Mouse (Mus musculus) stomach, embryonic 16.5 days (tissue): ENCODE results near the gene Efna1. TPM values are rescaled to one million over a fixed set of nuclear protein-coding genes. Genes with fewer than 3 reads are reported as not detected.
A peak's percentile ranks its signal among the peaks of the same experiment; 100 is the strongest.

Source experiments
- ATAC-seq: fragments of 200-750 bp; cut with Nextera tagmentation; 2 replicates; pipeline ENCODE4 v1.8.0; 2017; ENCODE audit warnings: moderate number of reproducible peaks, moderate TSS enrichment; ENCODE audit not compliant: insufficient read depth, low FRiP score
- H3K27ac ChIP-seq: fragments of 300-500 bp; sonication (generic); 2 replicates; pipeline ENCODE4 v1.5.1; 2014; ENCODE audit warnings: low read length
- H3K27me3 ChIP-seq: fragments of 300-500 bp; sonication (generic); 2 replicates; pipeline ENCODE4 v1.6.1; 2014; ENCODE audit warnings: low read length, control low read depth, mixed read lengths; ENCODE audit not compliant: control insufficient read depth, insufficient read depth
- H3K36me3 ChIP-seq: fragments of 300-500 bp; sonication (generic); 2 replicates; pipeline ENCODE4 v1.6.1; 2014; ENCODE audit warnings: low read length; ENCODE audit not compliant: control insufficient read depth, insufficient read depth
- H3K4me1 ChIP-seq: fragments of 300-500 bp; sonication (generic); 2 replicates; pipeline ENCODE4 v1.6.1; 2014; ENCODE audit warnings: low read length, control low read depth, mixed read lengths; ENCODE audit not compliant: control insufficient read depth, insufficient read depth
- H3K4me2 ChIP-seq: fragments of 300-500 bp; sonication (generic); 2 replicates; pipeline ENCODE4 v1.6.1; 2014; ENCODE audit warnings: low read depth, low read length, mixed read lengths
- H3K4me3 ChIP-seq: fragments of 300-500 bp; sonication (generic); replicated peaks from 2 replicates; pipeline ENCODE4 v1.5.1; 2014; ENCODE audit warnings: mild to moderate bottlenecking, low read length
- H3K9ac ChIP-seq: fragments of 300-500 bp; sonication (generic); 2 replicates; pipeline ENCODE4 v1.6.1; 2014; ENCODE audit warnings: low read length
- H3K9me3 ChIP-seq: fragments of 300-500 bp; sonication (generic); replicated peaks from 2 replicates; pipeline ENCODE4 v1.6.1; 2016; ENCODE audit warnings: low read length, control low read depth; ENCODE audit not compliant: control insufficient read depth
- WGBS: fragments of 180-500 bp; shearing (Covaris S2); extraction: QIAGEN DNeasy Blood & Tissue Kit; methylation state at CpG from one replicate; pipeline ENCODE4 v1.1.7; 2014; 5-methylcytosine and 5-hydroxymethylcytosine counted together
- polyA plus RNA-seq: library from polyadenylated mRNA; unstranded; fragments of >200 nt; fragmentation: Nextera tagmentation; extraction: Ambion mirVana; gene quantifications from 2 replicates; pipeline ENCODE4 v1.2.1, GENCODE M21; 2015

The Efna1 gene
- polyA plus RNA-seq, 1 experiment from 2014 or later, result 41.5 TPM

GRCm38 (mm10) chr3:89259076-89259475 lies 21.9 kb downstream of the Efna1 start, which contains the start of gene Dpm3:
Gene Dpm3, plus strand, starts transcription at chr3:89259358.
- Histone ChIP-seq H3K27me3 (no peaks in the 10 kb centered on the region), H3K4me3 (no peak within 1 kb of the TSS), H3K9me3 (no peaks in the 10 kb centered on the region), H3K9ac (no peak within 1 kb of the TSS), H3K36me3 (no peaks in the 10 kb centered on the region), H3K4me1 (no peaks in the 10 kb centered on the region), H3K4me2 (no peak within 1 kb of the TSS), H3K27ac (no peak within 1 kb of the TSS)
- 40% methylated on average over 7 of the region's 7 CpGs for WGBS
- no peak for ATAC-seq

DNA sequence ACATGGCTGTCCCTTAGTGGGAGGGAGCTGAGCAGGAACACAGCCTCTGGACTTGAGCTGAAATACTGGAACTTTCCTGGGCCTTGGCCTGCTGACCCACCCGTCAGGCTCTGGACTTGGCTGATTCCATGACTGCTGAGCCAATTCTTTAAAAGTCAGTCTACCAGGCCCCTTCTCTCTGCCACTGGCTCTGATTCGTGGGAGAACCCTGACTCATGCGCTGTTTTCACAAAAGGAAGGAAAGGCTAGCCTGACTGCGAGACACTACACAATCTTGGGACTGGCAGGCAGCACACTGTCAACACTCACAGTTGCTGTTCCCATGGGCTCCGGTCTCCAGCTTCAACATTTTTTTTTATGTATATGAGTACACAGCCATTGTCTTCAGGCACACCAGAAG lies 24.8 kb downstream of the Efna1 start:
- no peaks in the 10 kb centered on the region for H3K36me3 ChIP-seq
- no peaks in the 10 kb centered on the region for H3K9me3 ChIP-seq
- ATAC-seq, result no peak
- H3K9ac ChIP-seq, result no peak overlapping the region
- H3K4me2 ChIP-seq, result no peak overlapping the region
- WGBS, result 83% methylated on average over 5 of the region's 5 CpGs
- H3K4me1 ChIP-seq, result peaks cover 12% of the 10 kb centered on the region
- no peak overlapping the region for H3K4me3 ChIP-seq
- H3K27ac ChIP-seq, result no peak overlapping the region; the same call in 1 of the 2 replicates
- H3K27me3 ChIP-seq, result no peaks in the 10 kb centered on the region

DNA sequence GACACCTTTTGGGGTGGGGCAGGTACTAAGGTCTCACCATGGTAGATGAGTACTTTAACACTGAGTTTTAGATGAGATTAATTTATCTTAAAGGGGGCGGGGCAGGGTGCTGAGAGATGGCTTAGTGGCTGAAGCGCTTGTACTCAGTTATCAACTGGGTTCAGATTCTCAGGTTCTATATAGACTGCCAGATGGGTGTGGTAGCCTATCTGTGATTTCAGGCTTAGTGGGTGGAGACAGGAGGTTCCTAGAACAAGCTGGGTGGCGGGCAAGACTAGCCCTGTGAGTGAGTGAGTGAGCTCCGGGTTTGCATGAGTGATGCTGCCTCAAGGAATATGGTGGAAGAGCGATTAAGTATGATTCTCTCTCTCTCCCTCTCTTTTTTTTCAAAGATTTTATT lies 25.9 kb downstream of the Efna1 start:
- Histone ChIP-seq H3K4me3 (no peak overlapping the region), H3K9me3 (no peaks in the 10 kb centered on the region), H3K27ac (no peak overlapping the region), H3K9ac (no peak overlapping the region), H3K4me2 (no peak overlapping the region), H3K27me3 (no peaks in the 10 kb centered on the region), H3K36me3 (no peaks in the 10 kb centered on the region), H3K4me1 (peaks cover 21% of the 10 kb centered on the region)
- WGBS, result 83% methylated on average over 5 of the region's 5 CpGs
- no peak for ATAC-seq

DNA sequence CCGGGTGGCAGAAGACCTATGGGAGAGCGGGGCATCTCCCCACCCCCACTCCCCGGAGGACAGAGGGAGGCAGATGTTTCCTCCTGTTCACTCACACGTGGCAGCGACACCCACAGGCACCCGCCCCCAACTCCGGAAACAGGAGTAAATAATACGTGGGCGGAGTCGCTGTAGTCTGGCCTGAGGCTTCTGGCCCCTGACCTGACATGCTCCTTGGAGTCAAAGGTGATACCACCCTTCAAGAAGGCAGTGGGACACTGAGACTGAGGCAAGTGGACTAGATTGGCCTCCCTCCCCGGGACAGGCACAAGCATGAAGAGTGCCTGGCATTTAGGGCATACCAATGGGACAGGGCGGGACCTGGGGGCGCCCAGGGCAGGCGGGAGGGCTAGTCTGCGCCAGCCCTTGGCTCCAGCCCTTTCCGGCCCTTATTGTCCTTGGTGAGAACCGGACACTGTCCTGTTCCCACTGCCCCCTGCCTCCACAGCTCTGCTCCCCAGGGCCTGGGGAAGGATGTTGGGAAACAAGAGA lies 29.5 kb downstream of the Efna1 start:
- Histone ChIP-seq H3K9ac (peak overlapping the region; percentile 38; the same call in 1 of the 2 replicates), H3K4me1 (peaks cover 27% of the 10 kb centered on the region), H3K4me2 (peak overlapping the region; percentile 8; the same call in 1 of the 2 replicates), H3K27me3 (no peaks in the 10 kb centered on the region), H3K36me3 (peaks cover 3% of the 10 kb centered on the region; the same call in 1 of the 2 replicates), H3K4me3 (no peak overlapping the region), H3K27ac (0 out of 2 replicates have a peak overlapping the region, but pooled peaks have one; percentile 38), H3K9me3 (no peaks in the 10 kb centered on the region)
- peak; percentile 33; the same call in 1 of the 2 replicates for ATAC-seq
- 6% methylated on average over 17 of the region's 17 CpGs for WGBS

GRCm38 (mm10) chr3:89250435-89251040 lies 30.4 kb downstream of the Efna1 start:
- H3K27me3 ChIP-seq, result no peaks in the 10 kb centered on the region
- 16% methylated on average over 7 of the region's 7 CpGs for WGBS
- H3K4me3 ChIP-seq, result no peak overlapping the region
- no peaks in the 10 kb centered on the region for H3K9me3 ChIP-seq
- peak; percentile 5; the same call in 1 of the 2 replicates for ATAC-seq
- peaks cover 29% of the 10 kb centered on the region for H3K4me1 ChIP-seq
- H3K36me3 ChIP-seq, result peaks cover 3% of the 10 kb centered on the region; the same call in 1 of the 2 replicates
- H3K27ac ChIP-seq, result no peak overlapping the region
- no peak overlapping the region for H3K9ac ChIP-seq
- no peak overlapping the region for H3K4me2 ChIP-seq

DNA sequence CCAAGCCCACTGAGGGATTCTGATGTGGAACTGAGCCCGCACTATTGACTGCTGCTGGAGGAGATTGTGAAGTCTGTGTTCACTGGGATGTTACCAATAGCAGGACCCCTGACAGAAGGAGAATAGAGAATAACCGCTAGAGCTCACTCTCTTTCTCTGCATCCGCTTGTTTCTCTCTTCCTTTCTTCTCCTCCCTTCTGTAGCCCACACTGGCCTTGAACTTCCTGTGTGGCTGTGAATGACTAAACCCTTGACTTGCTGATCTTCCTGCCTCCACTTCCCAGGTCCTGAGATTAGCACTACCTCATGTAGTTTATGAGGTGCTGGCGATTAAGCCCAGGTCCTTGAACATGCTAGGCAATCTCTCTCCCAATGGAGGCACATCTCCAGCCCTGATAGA lies 33.5 kb downstream of the Efna1 start:
- Histone ChIP-seq H3K27me3 (no peaks in the 10 kb centered on the region), H3K9me3 (no peaks in the 10 kb centered on the region), H3K4me2 (peak overlapping the region; percentile 75), H3K36me3 (peaks cover 3% of the 10 kb centered on the region; the same call in 1 of the 2 replicates), H3K4me1 (peaks cover 33% of the 10 kb centered on the region), H3K27ac (no peak overlapping the region), H3K9ac (peak overlapping the region; percentile 87; the same call in 1 of the 2 replicates), H3K4me3 (peak overlapping the region; percentile 76)
- 85% methylated on average over 4 of the region's 4 CpGs for WGBS
- ATAC-seq, result no peak

GRCm38 (mm10) chr3:89246261-89247100 lies 34.5 kb downstream of the Efna1 start, which contains the start of gene Trim46:
Gene Trim46, minus strand, starts transcription at chr3:89246309.
- Histone ChIP-seq H3K27ac (peak within 1 kb of the TSS; percentile 70), H3K4me3 (peak within 1 kb of the TSS; percentile 76), H3K4me2 (peak within 1 kb of the TSS; percentile 75), H3K4me1 (peaks cover 25% of the 10 kb centered on the region), H3K36me3 (peaks cover 3% of the 10 kb centered on the region; the same call in 1 of the 2 replicates), H3K9me3 (no peaks in the 10 kb centered on the region), H3K9ac (peak within 1 kb of the TSS; percentile 87), H3K27me3 (no peaks in the 10 kb centered on the region)
- WGBS, result under 1% methylated on average over 42 of the region's 42 CpGs
- peak; percentile 70 for ATAC-seq

DNA sequence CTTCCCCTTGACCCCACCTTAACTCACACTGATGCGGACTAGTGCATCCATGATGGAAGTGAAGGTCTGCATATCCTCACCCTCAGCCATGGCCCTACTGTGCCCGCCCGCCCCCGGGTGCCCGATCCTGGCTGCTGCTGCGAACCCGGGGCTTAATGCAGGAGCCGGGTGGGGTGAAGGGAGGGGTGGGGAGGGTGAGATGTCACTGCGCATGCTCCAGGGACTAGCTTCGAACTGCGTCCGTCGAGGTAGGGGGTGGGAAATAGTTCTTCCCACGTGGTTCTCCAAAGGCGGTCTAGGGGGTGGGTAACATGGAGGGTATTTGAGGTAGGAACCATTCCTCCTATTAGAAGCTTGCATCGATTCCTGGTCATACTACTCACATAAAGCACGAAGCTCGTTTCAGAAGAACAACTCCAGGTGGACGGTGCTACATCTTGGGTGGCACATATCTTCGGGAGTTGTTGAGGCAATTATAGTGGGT lies 35.2 kb downstream of the Efna1 start, which contains the start of gene Krtcap2:
Gene Krtcap2 (plus strand): TSS at position 279 of the 484 bp plus-strand sequence.
- Histone ChIP-seq H3K4me1 (peaks cover 17% of the 10 kb centered on the region), H3K27ac (peak within 1 kb of the TSS; percentile 70), H3K36me3 (peaks cover 3% of the 10 kb centered on the region; the same call in 1 of the 2 replicates), H3K4me2 (peak within 1 kb of the TSS; percentile 75), H3K9ac (peak within 1 kb of the TSS; percentile 87), H3K27me3 (no peaks in the 10 kb centered on the region), H3K4me3 (peak within 1 kb of the TSS; percentile 76), H3K9me3 (no peaks in the 10 kb centered on the region)
- WGBS, result 4% methylated on average over 20 of the region's 20 CpGs
- ATAC-seq, result peak; percentile 14
